Mouse (Mus musculus): Measurements from ENCODE around the gene Zfp831. TPM values are rescaled to one million over a fixed set of nuclear protein-coding genes. Genes with fewer than 3 reads are reported as not detected.

Zfp831 gene
- polyA plus RNA-seq, 1 experiment from 2014 or later, result not detected

DNA sequence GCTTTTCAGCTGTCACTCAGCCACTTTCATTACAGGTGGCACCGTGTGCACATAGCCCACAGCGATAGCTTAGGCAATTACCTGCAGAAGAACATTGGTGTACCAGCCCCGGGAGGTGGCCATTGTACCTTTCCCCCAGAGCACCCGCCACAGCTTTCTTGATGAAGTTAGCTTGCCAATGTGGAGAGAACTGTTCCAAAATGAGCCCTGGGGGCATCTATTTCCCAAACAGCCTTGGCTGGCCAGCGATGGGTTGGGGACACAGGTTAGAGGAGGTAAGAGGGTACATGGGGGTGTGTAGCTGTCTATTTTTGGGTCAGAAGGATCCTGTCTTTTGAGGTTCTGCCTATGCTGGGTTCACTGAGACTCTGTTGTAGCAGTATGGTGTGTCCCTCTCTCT, 33.4 kb upstream of the Zfp831 start:
- Histone ChIP-seq H3K27ac (no peak overlapping the region), H3K36me3 (no peaks in the 10 kb centered on the region), H3K9me3 (no peaks in the 10 kb centered on the region), H3K4me2 (replicated peaks) (no peak overlapping the region), H3K4me1 (no peaks in the 10 kb centered on the region), H3K27me3 (replicated peaks) (no peaks in the 10 kb centered on the region), H3K9ac (no peak overlapping the region), H3K4me3 (no peak overlapping the region)
- 89% methylated on average over 5 of the region's 5 CpGs for WGBS
- ATAC-seq (ENCODE audit: low FRiP score, low read depth), result no peak

DNA sequence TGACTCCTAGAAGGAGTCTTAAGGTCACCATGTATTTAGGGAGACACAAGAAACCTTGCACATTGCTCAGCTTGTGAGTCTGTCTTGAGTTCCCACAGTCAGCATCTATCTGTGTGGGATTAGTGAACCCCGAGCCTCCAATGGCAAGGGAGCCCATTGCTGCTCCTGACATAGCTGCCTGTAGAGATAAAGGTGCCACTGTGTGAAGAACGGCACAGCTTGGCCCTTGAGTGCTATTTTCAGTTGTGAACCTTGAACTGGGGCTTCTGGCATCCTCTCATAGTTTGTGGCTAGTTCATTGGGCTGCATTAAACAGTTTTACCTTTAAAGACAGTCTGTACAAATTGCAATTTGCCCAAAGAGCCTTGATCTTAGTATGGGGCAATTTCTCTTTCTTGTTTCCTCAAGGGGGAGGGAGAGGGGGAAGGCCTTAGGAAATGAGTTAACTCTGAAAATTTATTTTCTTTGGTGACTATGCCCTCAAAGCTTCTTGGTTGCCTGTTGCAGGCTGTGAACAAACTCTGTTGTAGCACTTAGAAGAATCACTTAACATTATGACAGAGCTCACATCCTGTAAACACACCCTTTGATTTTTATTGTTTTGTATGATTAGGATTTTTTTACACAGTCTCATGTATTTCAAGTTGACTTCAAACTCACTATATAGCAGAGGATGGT, 30.8 kb upstream of the Zfp831 start:
- H3K27me3 ChIP-seq (replicated peaks), result no peaks in the 10 kb centered on the region
- no peak overlapping the region for H3K9ac ChIP-seq
- H3K4me1 ChIP-seq, result no peaks in the 10 kb centered on the region
- H3K4me2 ChIP-seq (replicated peaks), result no peak overlapping the region
- no peaks in the 10 kb centered on the region for H3K36me3 ChIP-seq
- H3K9me3 ChIP-seq, result no peaks in the 10 kb centered on the region
- H3K4me3 ChIP-seq, result no peak overlapping the region
- ATAC-seq (ENCODE audit: low FRiP score, low read depth), result no peak
- H3K27ac ChIP-seq, result no peak overlapping the region
- 90% methylated on average over 2 of the region's 2 CpGs for whole genome bisulfite sequencing

DNA sequence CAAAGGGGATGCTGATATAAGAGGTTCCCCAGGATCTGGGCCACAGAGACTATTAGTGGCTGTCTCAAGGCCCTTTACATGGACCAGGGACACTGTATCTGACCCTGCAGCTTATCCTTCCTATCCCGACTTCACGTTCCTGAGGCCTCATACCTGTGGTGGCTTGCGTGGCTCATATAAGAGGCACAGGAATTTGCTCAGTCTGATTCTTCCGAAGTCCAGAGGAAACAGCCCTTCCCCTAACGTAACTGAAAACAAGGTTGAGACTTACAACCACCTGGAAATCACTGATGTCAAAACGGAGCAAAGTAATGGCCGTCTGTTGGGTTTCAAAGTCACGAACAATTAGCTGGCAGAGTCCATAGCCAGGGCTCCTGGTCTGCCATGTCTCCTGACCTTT, 30.1 kb upstream of the Zfp831 start:
- 87% methylated on average over 8 of the region's 8 CpGs for WGBS
- Histone ChIP-seq H3K4me3 (no peak overlapping the region), H3K36me3 (no peaks in the 10 kb centered on the region), H3K4me1 (no peaks in the 10 kb centered on the region), H3K27ac (no peak overlapping the region), H3K4me2 (replicated peaks) (no peak overlapping the region), H3K9ac (no peak overlapping the region), H3K9me3 (no peaks in the 10 kb centered on the region), H3K27me3 (replicated peaks) (no peaks in the 10 kb centered on the region)
- ATAC-seq (ENCODE audit: low FRiP score, low read depth), result no peak

DNA sequence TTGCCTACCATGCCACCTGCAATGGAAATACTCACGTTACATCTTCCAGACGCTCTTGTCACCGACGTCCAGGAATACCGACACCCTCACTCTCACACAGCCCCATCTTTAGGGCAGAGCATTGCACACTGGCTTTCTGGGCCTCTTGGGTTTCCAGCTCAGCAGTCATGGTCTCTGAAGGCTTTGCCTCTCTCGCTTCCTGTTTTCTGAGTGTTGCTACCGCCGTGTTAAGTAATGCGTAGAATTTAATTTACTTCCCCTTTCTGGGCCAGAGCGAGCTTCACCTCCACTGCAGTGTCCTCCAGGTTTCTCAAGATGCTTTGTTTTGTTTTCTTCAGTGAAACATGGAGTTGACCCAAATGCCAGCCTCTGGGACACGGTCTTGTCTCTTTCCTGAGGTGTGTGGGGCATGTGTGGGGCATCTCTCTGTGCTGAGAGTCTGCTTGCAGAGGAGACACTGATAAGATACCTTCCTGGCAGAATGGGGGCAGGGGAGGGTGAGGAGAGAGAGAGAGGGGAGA, 29.4 kb upstream of the Zfp831 start:
- no peaks in the 10 kb centered on the region for H3K27me3 ChIP-seq (replicated peaks)
- no peak overlapping the region for H3K27ac ChIP-seq
- no peak overlapping the region for H3K9ac ChIP-seq
- 86% methylated on average over 11 of the region's 11 CpGs for WGBS
- H3K36me3 ChIP-seq, result no peaks in the 10 kb centered on the region
- no peak for ATAC-seq (ENCODE audit: low FRiP score, low read depth)
- H3K4me1 ChIP-seq, result no peaks in the 10 kb centered on the region
- no peak overlapping the region for H3K4me2 ChIP-seq (replicated peaks)
- no peaks in the 10 kb centered on the region for H3K9me3 ChIP-seq
- H3K4me3 ChIP-seq, result no peak overlapping the region

DNA sequence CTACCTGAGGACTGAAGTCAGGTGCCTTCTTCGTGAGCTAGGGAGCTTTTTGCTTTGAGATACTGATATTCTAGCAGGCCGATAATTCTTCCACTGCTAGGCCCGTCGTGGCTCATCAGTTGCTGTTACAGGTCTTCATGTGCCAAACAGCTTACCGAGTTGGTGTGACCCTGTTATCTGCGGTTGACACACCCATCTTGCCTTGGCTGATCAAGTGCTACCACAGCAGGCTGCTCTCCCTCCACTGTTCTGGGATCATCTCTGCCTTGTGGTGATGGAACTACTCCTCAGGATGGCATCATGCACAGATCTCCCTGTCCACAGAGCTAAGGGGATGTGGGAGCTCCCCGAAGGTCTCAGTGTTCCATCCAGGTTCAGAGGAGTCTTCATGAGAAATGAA, 21.5 kb upstream of the Zfp831 start:
- no peak for ATAC-seq (ENCODE audit: low FRiP score, low read depth)
- Histone ChIP-seq H3K4me1 (no peaks in the 10 kb centered on the region), H3K27ac (no peak overlapping the region), H3K9me3 (no peaks in the 10 kb centered on the region), H3K9ac (no peak overlapping the region), H3K4me3 (no peak overlapping the region), H3K27me3 (replicated peaks) (no peaks in the 10 kb centered on the region), H3K36me3 (no peaks in the 10 kb centered on the region), H3K4me2 (replicated peaks) (no peak overlapping the region)
- WGBS, result 95% methylated on average over 7 of the region's 7 CpGs

DNA sequence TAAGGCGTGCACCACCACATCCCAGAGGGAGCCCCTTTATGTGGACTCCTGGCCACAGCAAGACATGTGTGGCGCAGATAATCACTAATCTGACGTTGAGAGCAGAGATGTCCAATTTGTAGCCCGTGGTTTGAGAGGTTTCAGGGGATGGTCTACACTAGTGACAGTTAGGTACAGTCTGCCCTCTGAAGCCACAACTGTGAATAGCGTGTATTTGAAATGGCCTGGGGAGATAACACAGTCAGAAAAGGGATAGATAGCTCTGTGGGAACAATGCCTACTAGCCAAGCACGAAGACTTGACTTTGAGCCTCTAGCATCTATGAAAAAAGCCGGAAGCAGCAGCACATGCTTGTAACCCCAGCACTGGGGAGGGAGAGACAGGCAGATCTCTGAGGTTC, 18.9 kb upstream of the Zfp831 start:
- Histone ChIP-seq H3K9ac (no peak overlapping the region), H3K4me2 (replicated peaks) (no peak overlapping the region), H3K27ac (no peak overlapping the region), H3K4me1 (no peaks in the 10 kb centered on the region), H3K27me3 (replicated peaks) (no peaks in the 10 kb centered on the region), H3K36me3 (no peaks in the 10 kb centered on the region), H3K4me3 (no peak overlapping the region), H3K9me3 (no peaks in the 10 kb centered on the region)
- no peak for ATAC-seq (ENCODE audit: low FRiP score, low read depth)
- WGBS, result 92% methylated on average over 7 of the region's 7 CpGs

DNA sequence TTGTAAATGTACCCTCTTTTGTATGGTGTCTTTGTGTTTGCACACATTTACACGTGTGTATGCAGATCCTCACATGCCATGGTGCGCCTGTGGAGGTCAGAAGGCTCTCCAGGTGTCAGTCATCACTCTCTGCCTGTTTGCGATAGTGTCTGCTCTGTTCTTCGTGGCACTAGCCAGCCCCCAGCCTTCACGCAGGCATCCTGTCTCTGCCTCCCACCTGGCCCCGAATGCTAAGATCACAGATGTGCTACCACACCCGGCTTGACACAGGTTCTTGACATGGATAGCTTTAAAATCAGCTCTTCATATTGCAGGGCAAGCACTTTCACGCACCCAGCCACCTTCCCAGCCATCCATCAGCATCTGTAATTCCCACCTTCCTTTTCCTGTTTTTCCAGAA, 16.3 kb upstream of the Zfp831 start:
- H3K36me3 ChIP-seq, result no peaks in the 10 kb centered on the region
- no peak overlapping the region for H3K4me2 ChIP-seq (replicated peaks)
- H3K4me1 ChIP-seq, result no peaks in the 10 kb centered on the region
- no peak overlapping the region for H3K4me3 ChIP-seq
- no peak overlapping the region for H3K9ac ChIP-seq
- ATAC-seq (ENCODE audit: low FRiP score, low read depth), result no peak
- H3K9me3 ChIP-seq, result no peaks in the 10 kb centered on the region
- 86% methylated on average over 8 of the region's 8 CpGs for WGBS
- no peaks in the 10 kb centered on the region for H3K27me3 ChIP-seq (replicated peaks)
- H3K27ac ChIP-seq, result no peak overlapping the region

DNA sequence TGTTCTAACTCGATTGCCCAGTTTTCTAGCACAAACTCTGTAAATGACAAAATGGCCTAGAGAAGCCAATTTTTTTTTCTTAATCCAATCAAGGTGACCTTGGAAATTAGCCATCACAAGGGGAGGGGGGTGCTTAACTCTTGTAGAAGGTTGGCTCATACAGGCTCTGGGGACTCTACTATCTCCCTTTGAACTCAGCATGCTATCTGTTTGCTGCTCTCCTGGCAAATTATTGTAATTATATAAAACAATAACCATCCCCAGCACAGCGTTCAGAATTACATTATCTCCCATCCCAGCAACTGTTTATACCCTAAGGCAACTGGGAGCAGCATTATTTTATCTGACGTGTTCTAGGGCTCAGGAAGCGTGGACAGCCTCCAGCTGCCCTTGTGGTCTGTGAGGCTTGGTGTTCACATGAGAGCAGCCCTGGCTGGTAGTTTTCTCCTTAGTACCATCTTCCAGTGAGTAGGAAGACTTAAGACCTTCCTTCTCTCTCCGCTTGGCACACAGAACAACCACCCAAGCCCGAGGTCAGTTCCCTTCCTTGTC, 14.0 kb upstream of the Zfp831 start:
- H3K27me3 ChIP-seq (replicated peaks), result 0 out of 2 replicates have a peak, but pooled peaks cover 2% of the 10 kb centered on the region
- no peak overlapping the region for H3K4me2 ChIP-seq (replicated peaks)
- no peaks in the 10 kb centered on the region for H3K36me3 ChIP-seq
- H3K9me3 ChIP-seq, result no peaks in the 10 kb centered on the region
- no peak overlapping the region for H3K4me3 ChIP-seq
- WGBS, result 73% methylated on average over 6 of the region's 6 CpGs
- H3K9ac ChIP-seq, result no peak overlapping the region
- ATAC-seq (ENCODE audit: low FRiP score, low read depth), result no peak
- no peak overlapping the region for H3K27ac ChIP-seq
- no peaks in the 10 kb centered on the region for H3K4me1 ChIP-seq

DNA sequence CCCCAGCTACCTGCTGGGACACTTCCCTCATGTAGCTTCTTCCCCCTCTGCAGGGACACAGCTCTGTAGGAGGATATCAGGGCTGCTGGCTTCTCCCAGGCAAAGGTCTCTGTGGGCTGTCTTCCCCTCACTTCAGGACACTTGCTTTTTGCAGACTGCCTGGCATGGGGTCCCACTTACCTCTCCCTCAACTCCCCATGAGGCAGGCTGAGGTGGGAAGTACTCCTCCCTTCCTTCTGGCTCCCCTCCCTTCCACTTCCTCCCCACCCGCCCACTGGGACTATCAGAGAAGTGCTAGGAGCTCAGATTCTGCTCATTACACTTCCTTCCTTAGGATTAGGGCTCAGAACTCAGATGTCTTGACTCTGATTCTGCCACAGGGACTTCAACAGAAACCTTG, 6.6 kb upstream of the Zfp831 start:
- H3K27ac ChIP-seq, result no peak overlapping the region
- 67% methylated on average over 1 of the region's 1 CpGs for WGBS
- H3K36me3 ChIP-seq, result no peaks in the 10 kb centered on the region
- no peak overlapping the region for H3K4me2 ChIP-seq (replicated peaks)
- H3K27me3 ChIP-seq (replicated peaks), result 0 out of 2 replicates have a peak, but pooled peaks cover 2% of the 10 kb centered on the region
- H3K9ac ChIP-seq, result no peak overlapping the region
- no peak overlapping the region for H3K4me3 ChIP-seq
- ATAC-seq (ENCODE audit: low FRiP score, low read depth), result no peak
- H3K4me1 ChIP-seq, result no peaks in the 10 kb centered on the region
- no peaks in the 10 kb centered on the region for H3K9me3 ChIP-seq

DNA sequence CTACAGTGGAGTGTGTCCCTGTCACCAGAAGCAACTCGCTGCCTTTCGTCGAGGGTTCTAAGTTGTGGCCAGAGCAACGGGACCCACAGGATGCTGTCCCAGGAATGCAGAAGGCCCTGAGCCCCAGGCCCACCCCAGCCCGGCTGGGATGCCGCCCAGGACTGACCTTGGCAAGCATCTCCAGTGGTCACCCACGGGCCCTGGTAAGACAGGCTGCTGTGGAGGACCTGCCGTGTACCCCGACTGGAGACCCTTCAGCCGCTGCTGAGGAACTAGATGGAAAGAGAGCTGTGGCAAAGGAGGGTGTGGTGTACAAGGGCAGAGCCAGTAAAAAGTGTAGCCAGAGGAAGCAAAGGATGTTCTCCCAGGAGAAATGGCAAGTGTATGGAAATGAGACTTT, 1.6 kb downstream of the Zfp831 start:
- Histone ChIP-seq H3K9ac (no peak overlapping the region), H3K4me3 (no peak overlapping the region), H3K9me3 (no peaks in the 10 kb centered on the region), H3K4me2 (replicated peaks) (no peak overlapping the region), H3K27ac (no peak overlapping the region), H3K27me3 (replicated peaks) (no peaks in the 10 kb centered on the region; the same call in 1 of the 2 replicates), H3K36me3 (no peaks in the 10 kb centered on the region), H3K4me1 (no peaks in the 10 kb centered on the region)
- WGBS, result 90% methylated on average over 10 of the region's 10 CpGs
- ATAC-seq (ENCODE audit: low FRiP score, low read depth), result no peak

DNA sequence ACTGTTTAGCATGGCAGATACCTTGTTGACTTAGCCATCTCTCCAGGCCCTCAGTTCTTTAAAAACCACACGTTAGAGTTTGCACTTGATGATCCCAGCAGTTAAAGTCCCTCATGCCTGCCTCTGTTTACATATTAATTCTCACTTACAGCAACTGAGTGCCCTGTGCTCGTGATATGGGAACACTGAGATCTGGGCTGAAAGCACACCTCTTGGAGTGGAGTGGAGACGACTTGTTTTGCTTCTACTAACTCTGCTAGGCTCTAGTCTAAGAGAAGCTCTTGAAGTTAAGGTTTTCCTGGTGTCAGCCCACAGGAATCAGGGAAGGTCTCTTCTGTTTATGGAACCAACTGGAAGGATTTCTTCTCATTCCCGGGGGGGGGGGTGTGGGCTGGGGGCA, 9.5 kb downstream of the Zfp831 start:
- WGBS, result 71% methylated on average over 4 of the region's 4 CpGs
- no peak overlapping the region for H3K4me2 ChIP-seq (replicated peaks)
- no peak overlapping the region for H3K9ac ChIP-seq
- ATAC-seq (ENCODE audit: low FRiP score, low read depth), result no peak
- H3K27me3 ChIP-seq (replicated peaks), result no peaks in the 10 kb centered on the region
- no peaks in the 10 kb centered on the region for H3K4me1 ChIP-seq
- H3K4me3 ChIP-seq, result no peak overlapping the region
- H3K9me3 ChIP-seq, result no peaks in the 10 kb centered on the region
- H3K36me3 ChIP-seq, result no peaks in the 10 kb centered on the region
- no peak overlapping the region for H3K27ac ChIP-seq

DNA sequence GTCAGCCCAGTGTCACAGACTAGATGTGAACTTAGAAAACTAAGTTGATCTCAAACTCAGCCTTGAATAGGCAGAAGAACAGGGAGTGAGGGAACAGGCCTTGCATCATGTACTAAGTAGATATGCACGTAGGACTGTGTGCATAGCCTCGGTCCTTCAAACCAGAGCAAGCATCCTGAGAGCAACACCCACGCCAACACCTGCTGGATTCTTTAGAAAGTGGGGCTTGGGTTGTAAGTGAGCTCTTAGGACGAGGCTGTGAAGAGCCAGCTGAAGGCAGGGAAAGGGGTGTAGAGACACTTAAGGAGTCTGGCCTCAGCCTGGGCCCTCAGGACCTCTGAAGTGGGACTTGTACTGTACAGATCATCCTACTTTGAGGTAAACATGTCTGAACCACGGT, 12.0 kb downstream of the Zfp831 start:
- H3K4me3 ChIP-seq, result no peak overlapping the region
- H3K4me2 ChIP-seq (replicated peaks), result no peak overlapping the region
- no peaks in the 10 kb centered on the region for H3K9me3 ChIP-seq
- 80% methylated on average over 5 of the region's 5 CpGs for WGBS
- no peak for ATAC-seq (ENCODE audit: low FRiP score, low read depth)
- no peak overlapping the region for H3K27ac ChIP-seq
- H3K36me3 ChIP-seq, result no peaks in the 10 kb centered on the region
- no peak overlapping the region for H3K9ac ChIP-seq
- no peaks in the 10 kb centered on the region for H3K27me3 ChIP-seq (replicated peaks)
- H3K4me1 ChIP-seq, result no peaks in the 10 kb centered on the region

Data from neural tube, embryonic 12.5 days (tissue).